Mouse (Mus musculus) bone marrow, adult 2 months (tissue): ENCODE measurements around the gene Chka.

Source experiments
- CTCF ChIP-seq: fragments of 200-500 bp; IDR thresholded peaks from 2 replicates; pipeline ENCODE4 v1.5.1; 2011; ENCODE audit warnings: low read length, control low read depth; ENCODE audit not compliant: control insufficient read depth, insufficient read depth
- POLR2A ChIP-seq: fragments of 200-500 bp; IDR thresholded peaks from 2 replicates; pipeline ENCODE4 v1.6.1; 2011; ENCODE audit warnings: low read depth, mild to moderate bottlenecking, control low read depth, low read length, borderline replicate concordance; ENCODE audit not compliant: control insufficient read depth

DNA sequence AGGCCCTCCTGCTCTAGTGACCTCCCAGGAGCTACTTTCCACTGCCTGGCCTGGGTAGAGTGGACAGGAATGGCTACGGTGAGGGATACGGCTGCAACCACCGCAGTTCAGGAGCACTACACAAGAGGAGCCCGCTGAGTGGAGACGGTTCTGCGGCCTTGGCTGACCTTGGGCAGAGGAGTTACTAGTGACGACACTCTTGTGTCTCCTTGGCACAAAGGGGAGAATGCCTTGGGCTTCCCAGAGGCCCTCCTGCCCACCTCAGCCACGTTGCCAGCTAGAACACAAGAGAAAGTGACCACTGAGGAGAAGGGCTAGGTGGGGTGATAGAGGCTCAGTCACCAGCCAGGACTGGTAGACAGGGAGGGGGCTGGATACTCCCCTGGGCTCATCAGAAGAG, 72.6 kb downstream of the Chka start:
- TF ChIP-seq POLR2A (no peak), CTCF (no peak)
